Mouse (Mus musculus) heart, embryonic 12.5 days (tissue): ENCODE results near the gene Pogk. TPM values are rescaled to one million over a fixed set of nuclear protein-coding genes. Genes with fewer than 3 reads are reported as not detected.
A peak's percentile ranks its signal among the peaks of the same experiment; 100 is the strongest.

ENCODE experiments used
- ATAC-seq: fragments of 200-750 bp; cut with Nextera tagmentation; 2 replicates; pipeline ENCODE4 v1.8.0; 2017; ENCODE audit warnings: moderate TSS enrichment, moderate library complexity; ENCODE audit not compliant: insufficient number of reproducible peaks, low FRiP score
- H3K27ac ChIP-seq: fragments of 300-500 bp; sonication (generic); 2 replicates; pipeline ENCODE4 v1.5.1; 2016; ENCODE audit warnings: mild to moderate bottlenecking, moderate library complexity; ENCODE audit not compliant: poor library complexity, severe bottlenecking
- H3K27me3 ChIP-seq: fragments of 300-500 bp; sonication (generic); replicated peaks from 2 replicates; pipeline ENCODE4 v1.6.1; 2016; ENCODE audit warnings: mild to moderate bottlenecking, moderate library complexity
- H3K36me3 ChIP-seq: fragments of 300-500 bp; sonication (generic); 2 replicates; pipeline ENCODE4 v1.6.1; 2016; ENCODE audit warnings: mild to moderate bottlenecking, moderate library complexity
- H3K4me1 ChIP-seq: fragments of 300-500 bp; sonication (generic); replicated peaks from 2 replicates; pipeline ENCODE4 v1.6.1; 2016; ENCODE audit warnings: mild to moderate bottlenecking
- H3K4me2 ChIP-seq: fragments of 300-500 bp; sonication (generic); 2 replicates; pipeline ENCODE4 v1.6.1; 2016; ENCODE audit warnings: mild to moderate bottlenecking, moderate library complexity
- H3K4me3 ChIP-seq: fragments of 300-500 bp; sonication (generic); 2 replicates; pipeline ENCODE4 v1.5.1; 2016; ENCODE audit warnings: mild to moderate bottlenecking
- H3K9ac ChIP-seq: fragments of 300-500 bp; sonication (generic); 2 replicates; pipeline ENCODE4 v1.6.1; 2016; ENCODE audit warnings: mild to moderate bottlenecking, moderate library complexity
- H3K9me3 ChIP-seq: fragments of 300-500 bp; sonication (generic); replicated peaks from 2 replicates; pipeline ENCODE4 v1.6.1; 2016; ENCODE audit warnings: mild to moderate bottlenecking, moderate library complexity
- WGBS: fragments of 180-500 bp; shearing (Covaris S2); methylation state at CpG from one replicate; pipeline ENCODE4 v1.1.7; 2016; 5-methylcytosine and 5-hydroxymethylcytosine counted together
- polyA plus RNA-seq: library from polyadenylated mRNA; unstranded; fragments of >200 nt; fragmentation: Nextera tagmentation; extraction: Ambion mirVana; gene quantifications from 2 replicates; pipeline ENCODE4 v1.2.1, GENCODE M21; 2016

Pogk gene
- polyA plus RNA-seq, 1 experiment from 2014 or later = 15.3 TPM

GRCm38 (mm10) chr1:166379630-166380231 lies 29.9 kb downstream of the Pogk start:
- Histone ChIP-seq H3K4me1 (peaks cover 16% of the 10 kb centered on the region), H3K27me3 (no peaks in the 10 kb centered on the region), H3K9ac (peak overlapping the region; percentile 97), H3K4me3 (peak overlapping the region; percentile 96), H3K27ac (peak overlapping the region; percentile 94), H3K4me2 (peak overlapping the region; percentile 75), H3K9me3 (no peaks in the 10 kb centered on the region), H3K36me3 (peaks cover 27% of the 10 kb centered on the region)
- peak; percentile 51 for ATAC-seq
- WGBS = under 1% methylated on average over 40 of the region's 41 CpGs

GRCm38 (mm10) chr1:166379013-166379629 lies 30.5 kb downstream of the Pogk start, which contains the start of gene Tada1:
Tada1 (plus strand) TSS chr1:166379097.
- no peaks in the 10 kb centered on the region for H3K9me3 ChIP-seq
- WGBS = under 1% methylated on average over 81 of the region's 81 CpGs
- ATAC-seq = peak; percentile 92
- peak within 1 kb of the TSS; percentile 96 for H3K4me3 ChIP-seq
- no peaks in the 10 kb centered on the region for H3K27me3 ChIP-seq
- peak within 1 kb of the TSS; percentile 94 for H3K27ac ChIP-seq
- peak within 1 kb of the TSS; percentile 75 for H3K4me2 ChIP-seq
- peaks cover 16% of the 10 kb centered on the region for H3K4me1 ChIP-seq
- H3K36me3 ChIP-seq = peaks cover 22% of the 10 kb centered on the region
- peak within 1 kb of the TSS; percentile 97 for H3K9ac ChIP-seq

- WGBS = 7% methylated on average over 21 of the region's 21 CpGs
- ATAC-seq = no peak
- Histone ChIP-seq H3K9ac (peak overlapping the region; percentile 75), H3K27me3 (no peaks in the 10 kb centered on the region), H3K27ac (peak overlapping the region; percentile 94), H3K4me2 (peak overlapping the region; percentile 75), H3K4me3 (peak overlapping the region; percentile 96), H3K4me1 (peaks cover 16% of the 10 kb centered on the region), H3K36me3 (peaks cover 16% of the 10 kb centered on the region), H3K9me3 (no peaks in the 10 kb centered on the region)
These were observed 31.1 kb downstream of the Pogk start for GRCm38 (mm10) chr1:166378431-166379012.

- Histone ChIP-seq H3K4me3 (no peak overlapping the region), H3K9ac (no peak overlapping the region), H3K36me3 (peaks cover 3% of the 10 kb centered on the region), H3K4me2 (no peak overlapping the region), H3K4me1 (peaks cover 16% of the 10 kb centered on the region), H3K9me3 (no peaks in the 10 kb centered on the region), H3K27ac (no peak overlapping the region), H3K27me3 (no peaks in the 10 kb centered on the region)
- WGBS = 83% methylated on average over 6 of the region's 6 CpGs
- no peak for ATAC-seq
These were observed 32.5 kb downstream of the Pogk start for GRCm38 (mm10) chr1:166377171-166377570.

- Histone ChIP-seq H3K4me1 (no peaks in the 10 kb centered on the region), H3K9ac (no peak overlapping the region), H3K27me3 (no peaks in the 10 kb centered on the region; the same call in 1 of the 2 replicates), H3K27ac (no peak overlapping the region), H3K4me2 (no peak overlapping the region), H3K9me3 (no peaks in the 10 kb centered on the region), H3K36me3 (no peaks in the 10 kb centered on the region), H3K4me3 (no peak overlapping the region)
- no peak for ATAC-seq
These were observed 46.5 kb downstream of the Pogk start for GRCm38 (mm10) chr1:166363122-166363521.

- Histone ChIP-seq H3K27me3 (no peaks in the 10 kb centered on the region; the same call in 1 of the 2 replicates), H3K36me3 (no peaks in the 10 kb centered on the region), H3K9ac (no peak overlapping the region), H3K4me3 (no peak overlapping the region), H3K9me3 (no peaks in the 10 kb centered on the region), H3K27ac (no peak overlapping the region), H3K4me2 (no peak overlapping the region), H3K4me1 (no peaks in the 10 kb centered on the region)
- WGBS = 76% methylated on average over 3 of the region's 3 CpGs
- ATAC-seq = no peak
These were observed 47.0 kb downstream of the Pogk start for GRCm38 (mm10) chr1:166362659-166363058.

- H3K27ac ChIP-seq = no peak overlapping the region
- no peaks in the 10 kb centered on the region for H3K9me3 ChIP-seq
- no peak overlapping the region for H3K4me2 ChIP-seq
- H3K4me3 ChIP-seq = no peak overlapping the region
- H3K36me3 ChIP-seq = no peaks in the 10 kb centered on the region
- WGBS = 68% methylated on average over 3 of the region's 3 CpGs
- no peaks in the 10 kb centered on the region for H3K4me1 ChIP-seq
- ATAC-seq = no peak
- H3K27me3 ChIP-seq = no peaks in the 10 kb centered on the region; the same call in 1 of the 2 replicates
- no peak overlapping the region for H3K9ac ChIP-seq
These were observed 47.8 kb downstream of the Pogk start for GRCm38 (mm10) chr1:166361842-166362241.

GRCm38 (mm10) chr1:166360896-166361295 lies 48.8 kb downstream of the Pogk start:
- no peak overlapping the region for H3K4me2 ChIP-seq
- H3K27me3 ChIP-seq = no peaks in the 10 kb centered on the region; the same call in 1 of the 2 replicates
- no peak overlapping the region for H3K27ac ChIP-seq
- no peaks in the 10 kb centered on the region for H3K4me1 ChIP-seq
- 71% methylated on average over 5 of the region's 5 CpGs for WGBS
- no peak for ATAC-seq
- no peaks in the 10 kb centered on the region for H3K36me3 ChIP-seq
- H3K9ac ChIP-seq = no peak overlapping the region
- H3K9me3 ChIP-seq = no peaks in the 10 kb centered on the region
- no peak overlapping the region for H3K4me3 ChIP-seq

GRCm38 (mm10) chr1:166360157-166360855 lies 49.4 kb downstream of the Pogk start:
- H3K27ac ChIP-seq = no peak overlapping the region
- H3K9me3 ChIP-seq = no peaks in the 10 kb centered on the region
- H3K4me2 ChIP-seq = no peak overlapping the region
- H3K4me3 ChIP-seq = no peak overlapping the region
- H3K4me1 ChIP-seq = no peaks in the 10 kb centered on the region
- no peaks in the 10 kb centered on the region for H3K36me3 ChIP-seq
- no peak overlapping the region for H3K9ac ChIP-seq
- WGBS = 28% methylated on average over 14 of the region's 14 CpGs
- no peak; the same call in 1 of the 2 replicates for ATAC-seq
- H3K27me3 ChIP-seq = no peaks in the 10 kb centered on the region; the same call in 1 of the 2 replicates

- H3K9ac ChIP-seq = no peak overlapping the region
- no peak for ATAC-seq
- H3K27me3 ChIP-seq = no peaks in the 10 kb centered on the region
- no peak overlapping the region for H3K4me3 ChIP-seq
- WGBS = 78% methylated on average over 11 of the region's 11 CpGs
- H3K4me2 ChIP-seq = no peak overlapping the region
- H3K4me1 ChIP-seq = no peaks in the 10 kb centered on the region
- H3K36me3 ChIP-seq = no peaks in the 10 kb centered on the region
- no peaks in the 10 kb centered on the region for H3K9me3 ChIP-seq
- H3K27ac ChIP-seq = no peak overlapping the region
These were observed 59.9 kb downstream of the Pogk start for GRCm38 (mm10) chr1:166349751-166350150.

GRCm38 (mm10) chr1:166349341-166349740 lies 60.3 kb downstream of the Pogk start:
- Histone ChIP-seq H3K4me2 (no peak overlapping the region), H3K9me3 (no peaks in the 10 kb centered on the region), H3K27me3 (no peaks in the 10 kb centered on the region), H3K9ac (no peak overlapping the region), H3K36me3 (no peaks in the 10 kb centered on the region), H3K4me1 (no peaks in the 10 kb centered on the region), H3K27ac (no peak overlapping the region), H3K4me3 (no peak overlapping the region)
- no peak for ATAC-seq
- 70% methylated on average over 3 of the region's 3 CpGs for WGBS
